In the genomic region with DNA sequence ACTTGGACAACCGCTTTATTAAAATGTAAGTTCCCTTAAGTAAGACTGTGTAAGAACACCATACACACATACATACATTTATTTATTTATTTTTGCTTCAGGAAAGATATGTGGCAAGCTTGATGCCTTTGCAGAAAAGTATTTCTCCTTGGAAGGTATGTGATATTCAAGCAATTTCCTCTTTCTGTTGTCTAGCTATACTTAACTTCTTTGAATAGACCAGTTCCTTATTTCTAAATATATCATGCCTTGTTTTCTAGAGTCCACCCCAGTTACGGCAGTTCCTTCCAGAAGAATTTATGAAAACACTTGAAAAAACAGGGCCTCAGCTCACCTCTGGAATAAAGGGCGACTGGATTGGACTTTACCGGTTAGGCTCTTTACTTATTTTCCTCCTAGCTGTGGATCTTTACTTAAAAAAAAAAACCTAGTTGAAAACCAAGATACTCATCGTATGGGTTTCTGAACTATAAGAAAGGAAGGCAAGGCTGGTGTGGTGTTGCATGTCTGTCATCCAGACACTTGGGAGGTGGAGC, we compare ENCODE assay signal across 21 mouse cellular contexts. TPM values are rescaled to one million over a fixed set of nuclear protein-coding genes. Genes with fewer than 3 reads are reported as not detected.
DNase-seq lines count a peak whose midpoint lies in the region; ATAC-seq and TF ChIP-seq lines count a peak whose summit lies in the region.
"Had no signal": no experiment of that assay in that cellular context is flagged by ENCODE, and none has a peak within 500 bp of the region (broad histone marks: within the 10 kb centered on the region; RNA-seq: fewer than 3 reads in every experiment).

No protein-coding gene starts in this region.

- H3K4me1 ChIP-seq in kidney, adult 2 months (ENCODE audit: control insufficient read depth, insufficient read depth, low read length): peaks cover 4% of the 10 kb centered on the region; the same call in 1 of the 2 replicates
- no peaks in the 10 kb centered on the region for H3K4me1 ChIP-seq in kidney, embryonic 14.5 days (ENCODE audit: control insufficient read depth, insufficient read depth, low read length)
- peaks cover 8% of the 10 kb centered on the region for H3K4me1 ChIP-seq in spleen, adult 2 months (ENCODE audit: control insufficient read depth, insufficient read depth, insufficient read length)
- H3K4me1 ChIP-seq: forebrain, embryonic 13.5 days; heart, embryonic 15.5 days; limb, embryonic 10.5 days had no signal

- no peak overlapping the region for H3K9ac ChIP-seq in kidney, embryonic 14.5 days (ENCODE audit: low read depth, low read length)
- H3K9ac ChIP-seq: forebrain, embryonic 13.5 days; heart, embryonic 15.5 days had no signal

- H3K9me3 ChIP-seq in kidney, embryonic 14.5 days (ENCODE audit: control insufficient read depth, low read length): no peaks in the 10 kb centered on the region
- H3K9me3 ChIP-seq: forebrain, embryonic 13.5 days; heart, embryonic 15.5 days; limb, embryonic 10.5 days had no signal

- no peak for ATAC-seq in kidney, embryonic 14.5 days (ENCODE audit: low FRiP score, low TSS enrichment)
- peak; percentile 58 to 75; a peak in 2 of 4 replicates for ATAC-seq in hematopoietic stem cell, adult 5-6 weeks (replicated peaks in 1 of 2; ENCODE audit: insufficient read depth in 1 of 2, low FRiP score in 2 of 2, low TSS enrichment in 1 of 2, low read depth in 1 of 2, poor library complexity in 2 of 2, severe bottlenecking in 2 of 2)
- ATAC-seq: forebrain, embryonic 13.5 days; hindbrain, embryonic 16.5 days had no signal

- WGBS in kidney, adult 2 months: 66% methylated on average over 5 of the region's 5 CpGs
- WGBS in kidney, embryonic 14.5 days: 94% methylated on average over 5 of the region's 5 CpGs
- 28% methylated on average over 5 of the region's 5 CpGs for WGBS in spleen, adult 2 months

- no peak for TF ChIP-seq CTCF in kidney, adult 2 months (conservative IDR thresholded peaks at IDR 0.05; ENCODE audit: insufficient read depth, insufficient read length, low read depth, low read length)
- TF ChIP-seq CTCF in spleen, adult 2 months (IDR thresholded peaks at IDR 0.05; ENCODE audit: extremely low read depth, insufficient read depth, insufficient read length, insufficient replicate concordance): no peak

- H3K4me2 ChIP-seq in kidney, embryonic 14.5 days (replicated peaks; ENCODE audit: low read depth, low read length): no peak overlapping the region
- H3K4me2 ChIP-seq: forebrain, embryonic 13.5 days; heart, embryonic 15.5 days; midbrain, embryonic 11.5 days had no signal

- H3K36me3 ChIP-seq in kidney, adult 2 months (ENCODE audit: control insufficient read depth, insufficient read depth, low read length): peaks cover 7% of the 10 kb centered on the region
- peaks cover 73% of the 10 kb centered on the region for H3K36me3 ChIP-seq in kidney, embryonic 14.5 days (ENCODE audit: control insufficient read depth, insufficient read depth, low read length)
- peaks cover 38% of the 10 kb centered on the region for H3K36me3 ChIP-seq in spleen, adult 2 months (ENCODE audit: control insufficient read depth, insufficient read depth, low read length)

- H3K27ac ChIP-seq in kidney, adult 2 months (ENCODE audit: insufficient read depth, low read depth, low read length): peak overlapping the region; percentile 83
- no peak overlapping the region for H3K27ac ChIP-seq in kidney, embryonic 14.5 days (ENCODE audit: low read depth, low read length)
- H3K27ac ChIP-seq in spleen, adult 2 months (ENCODE audit: insufficient read depth, low read length): peak overlapping the region; percentile 91
- H3K27ac ChIP-seq: forebrain, embryonic 13.5 days; heart, adult 2 months; heart, embryonic 15.5 days; limb, embryonic 10.5 days had no signal

- TF ChIP-seq POLR2A in kidney, adult 2 months (IDR thresholded peaks at IDR 0.05; ENCODE audit: low read depth, low read length): no peak
- TF ChIP-seq POLR2A in spleen, adult 2 months (IDR thresholded peaks at IDR 0.05; ENCODE audit: low read depth, low read length): no peak

- DNase-seq in kidney, adult 2 months: peak; percentile 63
- DNase-seq in spleen, adult 2 months (ENCODE audit: low read depth in 1 of 2, low spot score in 2 of 2): peak in 1 of 2 experiments; percentile 14
- no peak for DNase-seq in spleen, postnatal 10 days (ENCODE audit: low spot score in 2 of 2)
- DNase-seq in urinary bladder, postnatal 14 days (ENCODE audit: low spot score): no peak
- DNase-seq in cerebellum, adult 9-11 months: no peak
- no peak for DNase-seq in T-cell, adult 2 months (ENCODE audit: low spot score)
- DNase-seq: adrenal gland, postnatal 10 days; cerebellum, adult 11-12 months; gastrocnemius, postnatal 10 days; heart, adult 2 months; heart, postnatal 4 days; kidney, adult 18-20 months; lung, adult 2 months; thymus, adult 18-20 months had no signal

- no peaks in the 10 kb centered on the region for H3K27me3 ChIP-seq in kidney, adult 2 months (replicated peaks; ENCODE audit: control insufficient read depth, insufficient read depth, low read length)
- H3K27me3 ChIP-seq in kidney, embryonic 14.5 days (ENCODE audit: control insufficient read depth, insufficient read depth, low read length): no peaks in the 10 kb centered on the region
- no peaks in the 10 kb centered on the region for H3K27me3 ChIP-seq in spleen, adult 2 months (ENCODE audit: control insufficient read depth, insufficient read depth, low read length)
- H3K27me3 ChIP-seq: forebrain, embryonic 13.5 days; heart, embryonic 15.5 days had no signal

- H3K4me3 ChIP-seq in kidney, adult 2 months (ENCODE audit: insufficient read depth, low read depth, low read length): no peak overlapping the region
- H3K4me3 ChIP-seq in kidney, embryonic 14.5 days (ENCODE audit: low read length): no peak overlapping the region
- peak overlapping the region; percentile 50 for H3K4me3 ChIP-seq in spleen, adult 2 months (ENCODE audit: extremely low read depth, insufficient read depth, insufficient read length)
- H3K4me3 ChIP-seq: forebrain, embryonic 13.5 days; heart, adult 2 months; heart, embryonic 15.5 days; limb, embryonic 10.5 days had no signal

RNA-seq across cellular contexts. Expression of a gene that starts 11.2 kb away (rescaled TPM):
- 96.1 and 120 TPM in 2 replicates for polyA plus RNA-seq in kidney, adult 2 months (2012; rRNA removed)
- 549 and 626 TPM in 2 replicates for polyA plus RNA-seq in kidney, embryonic 14.5 days (2014; fragmentation: Nextera tagmentation; extraction: Ambion mirVana)
- polyA plus RNA-seq in spleen, adult 2 months (2012; rRNA removed): 69.6 and 85.6 TPM in 2 replicates
- total RNA-seq in hematopoietic stem cell, adult 5-6 weeks (2017): 101 and 152 TPM in 2 replicates

RNA-seq across cellular contexts. Expression of a gene that starts 43.0 kb away (rescaled TPM):
- 3.9 and 4.8 TPM in 2 replicates for polyA plus RNA-seq in kidney, adult 2 months (2012; rRNA removed)
- polyA plus RNA-seq in kidney, embryonic 14.5 days (2014; fragmentation: Nextera tagmentation; extraction: Ambion mirVana): 11.3 and 12.5 TPM in 2 replicates
- polyA plus RNA-seq in spleen, adult 2 months (2012; rRNA removed): 4.0 and 6.2 TPM in 2 replicates
- 14.4 and 16.5 TPM in 2 replicates for total RNA-seq in hematopoietic stem cell, adult 5-6 weeks (2017)

RNA-seq across cellular contexts. Expression of a gene that starts 53.0 kb away (rescaled TPM):
- 11.5 and 12.0 TPM in 2 replicates for polyA plus RNA-seq in kidney, adult 2 months (2012; rRNA removed)
- 41.8 and 46.3 TPM in 2 replicates for polyA plus RNA-seq in kidney, embryonic 14.5 days (2014; fragmentation: Nextera tagmentation; extraction: Ambion mirVana)
- polyA plus RNA-seq in spleen, adult 2 months (2012; rRNA removed): 8.8 and 10.0 TPM in 2 replicates
- 47.7 and 51.9 TPM in 2 replicates for total RNA-seq in hematopoietic stem cell, adult 5-6 weeks (2017)
